Mouse (Mus musculus) heart, postnatal 25 days (tissue): ENCODE data around the gene Dock2. TPM values are rescaled to one million over a fixed set of nuclear protein-coding genes. Genes with fewer than 3 reads are reported as not detected.

Experiments
- DNase-seq: peaks from one replicate; pipeline ENCODE4 v3.0.0; 2022; ENCODE audit warnings: low spot score
- intact Hi-C: fragments of 180-260 bp; cut with DNase I; formaldehyde crosslinking; loops from one replicate; pipeline ENCODE4 v1.15.1; 2025
- total RNA-seq, 2 experiments: library from RNA; stranded (reverse); gene quantifications; 2 replicates each; pipeline ENCODE4 v1.2.3; 2021

The Dock2 gene
- total RNA-seq, 2 experiments from 2014 or later: 2.2 to 2.5 TPM

- DNase-seq: no peak
- intact Hi-C loops: no loop called here
These were observed 399.5 kb downstream of the Dock2 start for GRCm38 (mm10) chr11:34384178-34384577.

- intact Hi-C loops: no loop called here
- DNase-seq: no peak
These were observed 400.2 kb downstream of the Dock2 start for GRCm38 (mm10) chr11:34383501-34383900.

- DNase-seq: no peak
- intact Hi-C loops: no loop called here
These were observed 406.0 kb downstream of the Dock2 start for GRCm38 (mm10) chr11:34377649-34378048.

GRCm38 (mm10) chr11:34375557-34375956 is 408.1 kb downstream of the Dock2 start:
- DNase-seq: no peak
- intact Hi-C loops: no loop called here

- DNase-seq: no peak
- intact Hi-C loops: no loop called here
These were observed 411.5 kb downstream of the Dock2 start for GRCm38 (mm10) chr11:34372224-34372623.

GRCm38 (mm10) chr11:34356109-34356508 is 427.6 kb downstream of the Dock2 start:
- no peak for DNase-seq
- intact Hi-C loops: no loop called here

GRCm38 (mm10) chr11:34355406-34355805 is 428.3 kb downstream of the Dock2 start:
- intact Hi-C loops: no loop called here
- no peak for DNase-seq

GRCm38 (mm10) chr11:34349453-34350056 is 434.1 kb downstream of the Dock2 start:
- intact Hi-C loops: no loop called here
- DNase-seq: no peak

GRCm38 (mm10) chr11:34348287-34348918 is 435.3 kb downstream of the Dock2 start:
- intact Hi-C loops: no loop called here
- DNase-seq: no peak

GRCm38 (mm10) chr11:34344310-34344709 is 439.4 kb downstream of the Dock2 start:
- intact Hi-C loops: no loop called here
- DNase-seq: no peak

GRCm38 (mm10) chr11:34343742-34344307 is 439.9 kb downstream of the Dock2 start:
- no peak for DNase-seq
- intact Hi-C loops: no loop called here

GRCm38 (mm10) chr11:34339693-34340092 is 444.0 kb downstream of the Dock2 start:
- intact Hi-C loops: no loop called here
- no peak for DNase-seq

GRCm38 (mm10) chr11:34337907-34338306 is 445.8 kb downstream of the Dock2 start:
- intact Hi-C loops: no loop called here

GRCm38 (mm10) chr11:34332344-34333031 is 451.2 kb downstream of the Dock2 start:
- intact Hi-C loops: no loop called here

More at GRCm38 (mm10) chr11:34337907-34338306, 445.8 kb downstream of the Dock2 start:
- no peak for DNase-seq

GRCm38 (mm10) chr11:34323664-34324063 is 460.0 kb downstream of the Dock2 start:
- intact Hi-C loops: no loop called here

More at GRCm38 (mm10) chr11:34332344-34333031, 451.2 kb downstream of the Dock2 start:
- no peak for DNase-seq

GRCm38 (mm10) chr11:34319282-34319681 is 464.4 kb downstream of the Dock2 start:
- intact Hi-C loops: no loop called here
- DNase-seq: no peak

More at GRCm38 (mm10) chr11:34323664-34324063, 460.0 kb downstream of the Dock2 start:
- no peak for DNase-seq

- intact Hi-C loops: no loop called here
- no peak for DNase-seq
These were observed 466.7 kb downstream of the Dock2 start for GRCm38 (mm10) chr11:34317001-34317400.

- DNase-seq: no peak
- intact Hi-C loops: no loop called here
These were observed 467.5 kb downstream of the Dock2 start for GRCm38 (mm10) chr11:34316176-34316575.

GRCm38 (mm10) chr11:34315383-34315782 is 468.3 kb downstream of the Dock2 start:
- DNase-seq: no peak
- intact Hi-C loops: no loop called here

- DNase-seq: no peak
- intact Hi-C loops: no loop called here
These were observed 468.9 kb downstream of the Dock2 start, which contains the start of gene Fam196b for GRCm38 (mm10) chr11:34314534-34315379. Gene Fam196b (plus strand): TSS chr11:34314822.
